Mouse (Mus musculus): ENCODE data around the gene Fam129b.
"Not testable (repeated sequence)": the region's sequence is repeated elsewhere in the genome, so short reads cannot be mapped to it uniquely, and the experiment has no call there.

Fam129b gene

GRCm38 (mm10) chr2:32875675-32876489 lies at the start of gene Fam129b:
Gene Fam129b (plus strand): TSS chr2:32876114.
- peak; percentile 86 for DNase-seq (ENCODE audit: extremely low read depth, insufficient read length, low spot score)

GRCm38 (mm10) chr2:32828979-32829676 lies 46.8 kb upstream of the Fam129b start:
- no peak for DNase-seq (ENCODE audit: extremely low read depth, insufficient read length, low spot score)

GRCm38 (mm10) chr2:32834496-32834895 lies 41.4 kb upstream of the Fam129b start:
- no peak for DNase-seq (ENCODE audit: extremely low read depth, insufficient read length, low spot score)

- DNase-seq (ENCODE audit: extremely low read depth, insufficient read length, low spot score) = no peak
Observed at GRCm38 (mm10) chr2:32835588-32835987, 40.3 kb upstream of the Fam129b start.

- DNase-seq (ENCODE audit: extremely low read depth, insufficient read length, low spot score) = no peak
Observed at GRCm38 (mm10) chr2:32838147-32838884, 37.6 kb upstream of the Fam129b start.

- DNase-seq (ENCODE audit: extremely low read depth, insufficient read length, low spot score) = no peak
Observed at GRCm38 (mm10) chr2:32839261-32839660, 36.7 kb upstream of the Fam129b start.

GRCm38 (mm10) chr2:32841099-32841498 lies 34.8 kb upstream of the Fam129b start:
- DNase-seq (ENCODE audit: extremely low read depth, insufficient read length, low spot score) = no peak

- no peak for DNase-seq (ENCODE audit: extremely low read depth, insufficient read length, low spot score)
Observed at GRCm38 (mm10) chr2:32842558-32842957, 33.4 kb upstream of the Fam129b start.

- DNase-seq (ENCODE audit: extremely low read depth, insufficient read length, low spot score) = no peak
Observed at GRCm38 (mm10) chr2:32845572-32846100, 30.3 kb upstream of the Fam129b start.

GRCm38 (mm10) chr2:32846101-32846804 lies 29.7 kb upstream of the Fam129b start:
- peak; percentile 85 for DNase-seq (ENCODE audit: extremely low read depth, insufficient read length, low spot score)

- DNase-seq (ENCODE audit: extremely low read depth, insufficient read length, low spot score) = peak; percentile 89
Observed at GRCm38 (mm10) chr2:32846805-32847467, 29.0 kb upstream of the Fam129b start, which contains the start of gene Stxbp1. Gene Stxbp1 (minus strand): TSS chr2:32847245.

GRCm38 (mm10) chr2:32847468-32847821 lies 28.5 kb upstream of the Fam129b start:
- no peak for DNase-seq (ENCODE audit: extremely low read depth, insufficient read length, low spot score)

GRCm38 (mm10) chr2:32852156-32852555 lies 23.8 kb upstream of the Fam129b start:
- DNase-seq (ENCODE audit: extremely low read depth, insufficient read length, low spot score) = no peak

GRCm38 (mm10) chr2:32853716-32854115 lies 22.2 kb upstream of the Fam129b start:
- DNase-seq (ENCODE audit: extremely low read depth, insufficient read length, low spot score) = not testable (repeated sequence)

GRCm38 (mm10) chr2:32854206-32854605 lies 21.7 kb upstream of the Fam129b start:
- peak; percentile 53 for DNase-seq (ENCODE audit: extremely low read depth, insufficient read length, low spot score)

- no peak for DNase-seq (ENCODE audit: extremely low read depth, insufficient read length, low spot score)
Observed at GRCm38 (mm10) chr2:32855046-32855785, 20.7 kb upstream of the Fam129b start.

GRCm38 (mm10) chr2:32855790-32856465 lies 20.0 kb upstream of the Fam129b start:
- DNase-seq (ENCODE audit: extremely low read depth, insufficient read length, low spot score) = no peak

- DNase-seq (ENCODE audit: extremely low read depth, insufficient read length, low spot score) = peak; percentile 53
Observed at GRCm38 (mm10) chr2:32857584-32857983, 18.3 kb upstream of the Fam129b start.
